Mouse (Mus musculus) neural tube, embryonic 13.5 days (tissue): ENCODE measurements around the gene Hs3st6. TPM values are rescaled to one million over a fixed set of nuclear protein-coding genes. Genes with fewer than 3 reads are reported as not detected.
A peak's percentile ranks its signal among the peaks of the same experiment; 100 is the strongest.

Source experiments
- ATAC-seq: fragments of 200-750 bp; cut with Nextera tagmentation; 2 replicates; pipeline ENCODE4 v1.8.0; 2017; ENCODE audit warnings: low read depth, mild to moderate bottlenecking, moderate TSS enrichment, moderate library complexity
- H3K27ac ChIP-seq: fragments of 300-500 bp; sonication (generic); replicated peaks from 2 replicates; pipeline ENCODE4 v1.5.1; 2015; ENCODE audit warnings: moderate library complexity, mild to moderate bottlenecking, inconsistent platforms
- H3K27me3 ChIP-seq: fragments of 300-500 bp; sonication (generic); 2 replicates; pipeline ENCODE4 v1.6.1; 2015; ENCODE audit warnings: mild to moderate bottlenecking, inconsistent platforms
- H3K36me3 ChIP-seq: fragments of 300-500 bp; sonication (generic); 2 replicates; pipeline ENCODE4 v1.6.1; 2015; ENCODE audit warnings: mild to moderate bottlenecking, inconsistent platforms
- H3K4me1 ChIP-seq: fragments of 300-500 bp; sonication (generic); replicated peaks from 2 replicates; pipeline ENCODE4 v1.6.1; 2015; ENCODE audit warnings: inconsistent platforms
- H3K4me2 ChIP-seq: fragments of 300-500 bp; sonication (generic); 2 replicates; pipeline ENCODE4 v1.6.1; 2015; ENCODE audit warnings: inconsistent platforms, mild to moderate bottlenecking, moderate library complexity
- H3K4me3 ChIP-seq: fragments of 300-500 bp; sonication (generic); 2 replicates; pipeline ENCODE4 v1.5.1; 2015; ENCODE audit warnings: mild to moderate bottlenecking, inconsistent platforms
- H3K9ac ChIP-seq: fragments of 300-500 bp; sonication (generic); 2 replicates; pipeline ENCODE4 v1.6.1; 2015; ENCODE audit warnings: moderate library complexity, mild to moderate bottlenecking, inconsistent platforms
- H3K9me3 ChIP-seq: fragments of 300-500 bp; sonication (generic); 2 replicates; pipeline ENCODE4 v1.6.1; 2016; ENCODE audit warnings: inconsistent platforms
- WGBS: fragments of 180-500 bp; shearing (Covaris S2); methylation state at CpG from one replicate; pipeline ENCODE4 v1.1.7; 2015; 5-methylcytosine and 5-hydroxymethylcytosine counted together
- polyA plus RNA-seq: library from polyadenylated mRNA; unstranded; fragments of >200 nt; fragmentation: Nextera tagmentation; extraction: Ambion mirVana; gene quantifications from 2 replicates; pipeline ENCODE4 v1.2.1, GENCODE M21; 2015

Hs3st6 gene
- polyA plus RNA-seq, 1 experiment from 2014 or later = 0.39 TPM

- Histone ChIP-seq H3K4me3 (no peak overlapping the region), H3K4me2 (no peak overlapping the region), H3K9me3 (no peaks in the 10 kb centered on the region), H3K27ac (no peak overlapping the region), H3K9ac (no peak overlapping the region), H3K27me3 (peaks cover 10% of the 10 kb centered on the region), H3K36me3 (no peaks in the 10 kb centered on the region), H3K4me1 (peaks cover 17% of the 10 kb centered on the region)
- no peak for ATAC-seq
- 83% methylated on average over 12 of the region's 12 CpGs for WGBS
Observed at GRCm38 (mm10) chr17:24732233-24732935, 20.4 kb upstream of the Hs3st6 start.

- 90% methylated on average over 21 of the region's 21 CpGs for WGBS
- Histone ChIP-seq H3K9me3 (no peaks in the 10 kb centered on the region), H3K9ac (no peak overlapping the region; the same call in 1 of the 2 replicates), H3K4me2 (no peak overlapping the region), H3K27me3 (no peaks in the 10 kb centered on the region; the same call in none of the 2 replicates), H3K27ac (no peak overlapping the region), H3K4me1 (peaks cover 22% of the 10 kb centered on the region), H3K4me3 (no peak overlapping the region), H3K36me3 (no peaks in the 10 kb centered on the region)
- ATAC-seq = no peak
Observed at GRCm38 (mm10) chr17:24733434-24734050, 19.2 kb upstream of the Hs3st6 start.

- H3K4me1 ChIP-seq = peaks cover 22% of the 10 kb centered on the region
- H3K27me3 ChIP-seq = no peaks in the 10 kb centered on the region; the same call in none of the 2 replicates
- no peak overlapping the region for H3K27ac ChIP-seq
- no peak overlapping the region for H3K4me3 ChIP-seq
- no peaks in the 10 kb centered on the region for H3K9me3 ChIP-seq
- H3K36me3 ChIP-seq = no peaks in the 10 kb centered on the region
- H3K9ac ChIP-seq = no peak overlapping the region
- no peak for ATAC-seq
- H3K4me2 ChIP-seq = no peak overlapping the region
- WGBS = 84% methylated on average over 1 of the region's 1 CpGs
Observed at GRCm38 (mm10) chr17:24734513-24734912, 18.3 kb upstream of the Hs3st6 start.

- Histone ChIP-seq H3K9ac (no peak overlapping the region), H3K27ac (no peak overlapping the region), H3K27me3 (no peaks in the 10 kb centered on the region; the same call in none of the 2 replicates), H3K4me1 (peaks cover 22% of the 10 kb centered on the region), H3K4me3 (0 out of 2 replicates have a peak overlapping the region, but pooled peaks have one; percentile 55), H3K4me2 (peak overlapping the region; percentile 83), H3K36me3 (peaks cover 2% of the 10 kb centered on the region; the same call in 1 of the 2 replicates), H3K9me3 (no peaks in the 10 kb centered on the region)
- ATAC-seq = no peak
- WGBS = 83% methylated on average over 7 of the region's 7 CpGs
Observed at GRCm38 (mm10) chr17:24735446-24735845, 17.3 kb upstream of the Hs3st6 start.

- Histone ChIP-seq H3K9ac (peak within 1 kb of the TSS; percentile 74), H3K27me3 (no peaks in the 10 kb centered on the region; the same call in none of the 2 replicates), H3K27ac (peak within 1 kb of the TSS; percentile 47), H3K4me2 (peak within 1 kb of the TSS; percentile 83), H3K4me1 (peaks cover 22% of the 10 kb centered on the region), H3K9me3 (no peaks in the 10 kb centered on the region), H3K36me3 (peaks cover 7% of the 10 kb centered on the region), H3K4me3 (peak within 1 kb of the TSS; percentile 55)
- peak; percentile 96 for ATAC-seq
- 2% methylated on average over 29 of the region's 29 CpGs for WGBS
Observed at GRCm38 (mm10) chr17:24736330-24737051, 16.3 kb upstream of the Hs3st6 start, which contains the start of gene Msrb1. Msrb1 (plus strand) TSS chr17:24736642.

- H3K27ac ChIP-seq = no peak overlapping the region
- H3K9ac ChIP-seq = peak overlapping the region; percentile 74
- 30% methylated on average over 8 of the region's 8 CpGs for WGBS
Observed at GRCm38 (mm10) chr17:24737135-24737810, 15.5 kb upstream of the Hs3st6 start.

GRCm38 (mm10) chr17:24738238-24738637 lies 14.6 kb upstream of the Hs3st6 start:
- H3K4me3 ChIP-seq = no peak overlapping the region
- no peaks in the 10 kb centered on the region for H3K9me3 ChIP-seq
- no peaks in the 10 kb centered on the region; the same call in 1 of the 2 replicates for H3K27me3 ChIP-seq
- 81% methylated on average over 4 of the region's 4 CpGs for WGBS
- H3K36me3 ChIP-seq = peaks cover 14% of the 10 kb centered on the region
- no peak for ATAC-seq
- H3K9ac ChIP-seq = no peak overlapping the region
- H3K4me1 ChIP-seq = peaks cover 22% of the 10 kb centered on the region
- H3K27ac ChIP-seq = no peak overlapping the region
- H3K4me2 ChIP-seq = no peak overlapping the region

More at GRCm38 (mm10) chr17:24737135-24737810, 15.5 kb upstream of the Hs3st6 start:
- H3K4me2 ChIP-seq = peak overlapping the region; percentile 83
- H3K4me3 ChIP-seq = peak overlapping the region; percentile 55
- 0 out of 2 replicates have a peak, but pooled peaks have one; percentile 1 for ATAC-seq
- H3K36me3 ChIP-seq = peaks cover 12% of the 10 kb centered on the region
- H3K9me3 ChIP-seq = no peaks in the 10 kb centered on the region
- no peaks in the 10 kb centered on the region; the same call in none of the 2 replicates for H3K27me3 ChIP-seq
- peaks cover 22% of the 10 kb centered on the region for H3K4me1 ChIP-seq

GRCm38 (mm10) chr17:24739926-24740325 lies 12.9 kb upstream of the Hs3st6 start:
- H3K27ac ChIP-seq = no peak overlapping the region

GRCm38 (mm10) chr17:24742307-24742706 lies 10.5 kb upstream of the Hs3st6 start:
- Histone ChIP-seq H3K4me3 (no peak overlapping the region), H3K4me1 (peaks cover 9% of the 10 kb centered on the region), H3K27ac (no peak overlapping the region), H3K9me3 (no peaks in the 10 kb centered on the region), H3K4me2 (no peak overlapping the region), H3K36me3 (peaks cover 14% of the 10 kb centered on the region), H3K27me3 (peaks cover 7% of the 10 kb centered on the region; the same call in 1 of the 2 replicates), H3K9ac (no peak overlapping the region)
- 80% methylated on average over 8 of the region's 8 CpGs for WGBS
- ATAC-seq = no peak

More at GRCm38 (mm10) chr17:24739926-24740325, 12.9 kb upstream of the Hs3st6 start:
- no peak overlapping the region for H3K4me3 ChIP-seq
- ATAC-seq = no peak
- no peaks in the 10 kb centered on the region for H3K9me3 ChIP-seq
- H3K36me3 ChIP-seq = peaks cover 14% of the 10 kb centered on the region
- H3K4me2 ChIP-seq = no peak overlapping the region
- H3K4me1 ChIP-seq = peaks cover 22% of the 10 kb centered on the region
- WGBS = 84% methylated on average over 8 of the region's 8 CpGs
- H3K27me3 ChIP-seq = no peaks in the 10 kb centered on the region
- H3K9ac ChIP-seq = no peak overlapping the region

- H3K4me2 ChIP-seq = no peak overlapping the region
- H3K27ac ChIP-seq = no peak overlapping the region
- H3K4me1 ChIP-seq = peaks cover 3% of the 10 kb centered on the region; the same call in 1 of the 2 replicates
- no peak for ATAC-seq
- H3K4me3 ChIP-seq = no peak overlapping the region
- peaks cover 17% of the 10 kb centered on the region for H3K27me3 ChIP-seq
- no peak overlapping the region for H3K9ac ChIP-seq
- H3K36me3 ChIP-seq = peaks cover 14% of the 10 kb centered on the region
- 74% methylated on average over 5 of the region's 5 CpGs for WGBS
- no peaks in the 10 kb centered on the region for H3K9me3 ChIP-seq
Observed at GRCm38 (mm10) chr17:24743896-24744295, 8.9 kb upstream of the Hs3st6 start.

GRCm38 (mm10) chr17:24744381-24744780 lies 8.4 kb upstream of the Hs3st6 start:
- no peak overlapping the region for H3K9ac ChIP-seq
- ATAC-seq = no peak
- no peak overlapping the region for H3K27ac ChIP-seq
- H3K4me3 ChIP-seq = no peak overlapping the region
- no peak overlapping the region for H3K4me2 ChIP-seq
- H3K36me3 ChIP-seq = peaks cover 14% of the 10 kb centered on the region
- H3K27me3 ChIP-seq = peaks cover 22% of the 10 kb centered on the region
- peaks cover 3% of the 10 kb centered on the region; the same call in 1 of the 2 replicates for H3K4me1 ChIP-seq
- H3K9me3 ChIP-seq = no peaks in the 10 kb centered on the region
- WGBS = 73% methylated on average over 3 of the region's 3 CpGs
